Mouse (Mus musculus) heart, embryonic 15.5 days (tissue): Measurements from ENCODE around the gene Prpf40b. TPM values are rescaled to one million over a fixed set of nuclear protein-coding genes. Genes with fewer than 3 reads are reported as not detected.
A peak's percentile ranks its signal among the peaks of the same experiment; 100 is the strongest.

Experiments
- ATAC-seq: fragments of 200-750 bp; cut with Nextera tagmentation; replicated peaks from 2 replicates; pipeline ENCODE4 v1.8.0; 2017; ENCODE audit warnings: low read depth, moderate TSS enrichment; ENCODE audit not compliant: insufficient number of reproducible peaks, insufficient read depth, low FRiP score
- H3K27ac ChIP-seq: fragments of 300-500 bp; sonication (generic); 2 replicates; pipeline ENCODE4 v1.5.1; 2015; ENCODE audit warnings: mild to moderate bottlenecking, inconsistent platforms
- H3K27me3 ChIP-seq: fragments of 300-500 bp; sonication (generic); 2 replicates; pipeline ENCODE4 v1.6.1; 2015; ENCODE audit warnings: inconsistent platforms
- H3K36me3 ChIP-seq: fragments of 300-500 bp; sonication (generic); 2 replicates; pipeline ENCODE4 v1.6.1; 2015; ENCODE audit warnings: mild to moderate bottlenecking, inconsistent platforms
- H3K4me1 ChIP-seq: fragments of 300-500 bp; sonication (generic); replicated peaks from 2 replicates; pipeline ENCODE4 v1.6.1; 2015; ENCODE audit warnings: inconsistent platforms
- H3K4me2 ChIP-seq: fragments of 300-500 bp; sonication (generic); 2 replicates; pipeline ENCODE4 v1.6.1; 2015; ENCODE audit warnings: inconsistent platforms, mild to moderate bottlenecking, moderate library complexity
- H3K4me3 ChIP-seq: fragments of 300-500 bp; sonication (generic); 2 replicates; pipeline ENCODE4 v1.5.1; 2015; ENCODE audit warnings: mild to moderate bottlenecking, inconsistent platforms
- H3K9ac ChIP-seq: fragments of 300-500 bp; sonication (generic); 2 replicates; pipeline ENCODE4 v1.6.1; 2015; ENCODE audit warnings: mild to moderate bottlenecking, inconsistent platforms
- H3K9me3 ChIP-seq: fragments of 300-500 bp; sonication (generic); replicated peaks from 2 replicates; pipeline ENCODE4 v1.6.1; 2016; ENCODE audit warnings: inconsistent platforms
- WGBS: fragments of 180-500 bp; shearing (Covaris S2); methylation state at CpG from one replicate; pipeline ENCODE4 v1.1.7; 2015; ENCODE audit warnings: mixed read lengths; 5-methylcytosine and 5-hydroxymethylcytosine counted together
- polyA plus RNA-seq: library from polyadenylated mRNA; unstranded; fragments of >200 nt; fragmentation: Nextera tagmentation; extraction: Ambion mirVana; gene quantifications from 2 replicates; pipeline ENCODE4 v1.2.1, GENCODE M21; 2015

The Prpf40b gene
- polyA plus RNA-seq, 1 experiment from 2014 or later = 37.2 TPM

DNA sequence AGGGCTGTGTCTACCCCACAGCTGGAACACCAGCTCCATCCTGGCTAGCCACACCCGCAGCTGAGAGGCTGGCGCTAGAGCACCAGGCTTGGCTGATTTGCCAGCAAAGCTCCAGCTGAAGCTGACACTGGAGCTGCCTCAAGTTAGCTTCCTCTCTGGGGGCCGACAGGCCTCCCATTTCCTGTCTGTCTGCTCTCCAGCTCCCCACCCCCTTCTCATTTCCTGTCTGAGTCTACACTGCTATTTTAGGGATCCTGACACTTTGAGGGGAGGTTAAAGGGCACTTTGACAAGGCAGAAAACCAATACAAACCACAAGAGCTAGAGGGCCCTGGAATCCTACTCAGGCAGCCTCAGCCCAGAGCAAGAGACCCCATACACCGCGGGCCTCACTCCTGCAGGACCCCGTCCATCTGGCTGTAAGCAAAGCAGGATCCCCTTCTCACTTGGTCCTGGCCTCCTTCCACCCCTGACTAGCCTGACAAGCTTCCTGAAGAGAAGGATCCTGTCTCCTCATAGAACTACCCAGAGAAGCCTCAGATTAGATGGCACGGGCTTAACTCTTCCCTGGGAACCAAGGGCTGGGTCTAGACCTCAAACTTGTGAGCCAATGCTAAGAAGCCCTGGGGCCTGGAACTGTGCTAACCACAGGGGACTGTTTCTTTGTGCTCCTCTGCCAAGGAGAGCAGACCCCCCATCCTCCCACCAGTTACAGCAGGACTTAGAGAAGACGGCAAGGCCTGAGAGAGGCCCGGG lies 38.2 kb downstream of the Prpf40b start:
- Histone ChIP-seq H3K27me3 (no peaks in the 10 kb centered on the region), H3K27ac (peak overlapping the region; percentile 95), H3K4me3 (no peak overlapping the region), H3K4me2 (peak overlapping the region; percentile 37), H3K9me3 (no peaks in the 10 kb centered on the region), H3K36me3 (peaks cover 17% of the 10 kb centered on the region), H3K4me1 (peaks cover 89% of the 10 kb centered on the region), H3K9ac (peak overlapping the region; percentile 3; the same call in 1 of the 2 replicates)
- WGBS = 19% methylated on average over 9 of the region's 9 CpGs
- ATAC-seq = peak; percentile 82

DNA sequence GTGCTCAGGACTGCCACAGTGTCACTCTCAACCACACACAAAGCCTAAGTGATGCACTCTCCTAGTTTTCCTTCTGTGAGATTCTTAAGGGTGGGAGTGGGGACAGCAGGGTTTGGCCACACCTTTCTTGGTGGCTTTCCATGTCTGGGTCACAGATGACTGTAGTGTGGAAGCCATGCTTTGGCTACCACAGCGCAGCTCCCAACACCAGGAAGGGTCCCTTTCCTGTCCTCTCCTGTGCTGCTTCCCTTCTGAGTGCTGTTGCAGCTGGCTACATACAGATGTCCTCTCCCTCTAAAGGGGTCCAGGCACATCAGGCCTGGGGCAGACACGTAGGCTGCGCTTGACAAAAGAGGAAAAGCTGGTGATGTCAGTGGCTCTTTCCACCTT lies 38.8 kb downstream of the Prpf40b start:
- H3K4me1 ChIP-seq = peaks cover 89% of the 10 kb centered on the region
- H3K36me3 ChIP-seq = peaks cover 11% of the 10 kb centered on the region; the same call in 1 of the 2 replicates
- 49% methylated on average over 3 of the region's 3 CpGs for WGBS
- H3K27ac ChIP-seq = peak overlapping the region; percentile 95
- H3K9ac ChIP-seq = peak overlapping the region; percentile 3; the same call in 1 of the 2 replicates
- no peak overlapping the region for H3K4me3 ChIP-seq
- ATAC-seq = peak; percentile 14; the same call in 1 of the 2 replicates
- H3K9me3 ChIP-seq = no peaks in the 10 kb centered on the region
- H3K27me3 ChIP-seq = no peaks in the 10 kb centered on the region
- peak overlapping the region; percentile 37; the same call in 1 of the 2 replicates for H3K4me2 ChIP-seq

DNA sequence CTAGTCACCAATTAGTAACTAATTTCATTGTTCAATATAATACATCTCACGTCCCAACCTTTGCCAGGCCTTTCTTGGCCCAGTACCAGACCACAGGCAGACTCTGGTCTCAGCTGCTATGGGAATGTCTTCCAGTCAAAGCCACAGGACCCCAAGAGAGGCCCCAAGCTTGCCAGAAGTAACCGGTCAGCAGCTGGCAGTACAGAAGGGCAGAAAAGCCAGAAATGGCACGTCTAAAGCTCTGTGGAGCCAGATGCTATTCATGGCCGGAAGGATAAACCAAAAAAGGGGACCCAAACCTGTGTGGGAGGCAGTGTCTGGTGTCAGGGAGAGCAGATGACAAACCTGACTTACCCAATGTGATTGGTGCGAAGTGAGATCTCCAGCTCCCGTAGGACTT lies 39.6 kb downstream of the Prpf40b start:
- H3K9ac ChIP-seq = no peak overlapping the region; the same call in 1 of the 2 replicates
- H3K4me2 ChIP-seq = no peak overlapping the region
- peaks cover 7% of the 10 kb centered on the region; the same call in 1 of the 2 replicates for H3K36me3 ChIP-seq
- H3K4me3 ChIP-seq = no peak overlapping the region
- no peaks in the 10 kb centered on the region for H3K9me3 ChIP-seq
- 40% methylated on average over 6 of the region's 6 CpGs for WGBS
- H3K4me1 ChIP-seq = peaks cover 89% of the 10 kb centered on the region
- no peak for ATAC-seq
- no peaks in the 10 kb centered on the region for H3K27me3 ChIP-seq
- H3K27ac ChIP-seq = peak overlapping the region; percentile 95

DNA sequence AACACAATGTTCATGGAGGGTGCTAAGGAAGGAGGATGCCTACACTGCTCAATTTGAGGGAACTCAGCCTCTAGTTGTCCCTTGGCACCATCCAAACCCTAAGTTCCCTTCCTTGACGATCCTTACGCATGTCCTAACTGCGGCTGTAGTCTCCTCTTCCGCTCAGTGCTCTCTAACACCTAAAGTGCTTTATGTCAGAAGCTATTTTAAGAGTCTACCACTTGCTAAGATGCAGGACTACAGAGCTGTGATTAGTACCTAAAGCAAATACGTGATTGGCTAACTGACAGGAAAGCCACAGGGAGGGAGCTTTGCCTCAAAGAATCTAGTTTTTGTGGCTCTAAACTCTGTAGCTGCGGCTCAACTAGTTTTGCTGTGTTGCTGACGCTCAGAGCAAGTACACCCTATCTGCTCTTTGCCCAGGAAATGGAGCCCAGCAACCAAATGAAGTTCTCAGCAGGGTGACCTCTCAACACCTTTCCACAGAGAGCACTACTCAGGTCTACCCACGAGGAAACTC lies 41.0 kb downstream of the Prpf40b start:
- ATAC-seq = no peak
- Histone ChIP-seq H3K4me1 (peaks cover 88% of the 10 kb centered on the region), H3K36me3 (peaks cover 4% of the 10 kb centered on the region; the same call in 1 of the 2 replicates), H3K27me3 (no peaks in the 10 kb centered on the region), H3K4me2 (peak overlapping the region; percentile 11; the same call in 1 of the 2 replicates), H3K27ac (peak overlapping the region; percentile 95), H3K9me3 (no peaks in the 10 kb centered on the region), H3K4me3 (no peak overlapping the region), H3K9ac (no peak overlapping the region)
- 37% methylated on average over 8 of the region's 8 CpGs for WGBS

DNA sequence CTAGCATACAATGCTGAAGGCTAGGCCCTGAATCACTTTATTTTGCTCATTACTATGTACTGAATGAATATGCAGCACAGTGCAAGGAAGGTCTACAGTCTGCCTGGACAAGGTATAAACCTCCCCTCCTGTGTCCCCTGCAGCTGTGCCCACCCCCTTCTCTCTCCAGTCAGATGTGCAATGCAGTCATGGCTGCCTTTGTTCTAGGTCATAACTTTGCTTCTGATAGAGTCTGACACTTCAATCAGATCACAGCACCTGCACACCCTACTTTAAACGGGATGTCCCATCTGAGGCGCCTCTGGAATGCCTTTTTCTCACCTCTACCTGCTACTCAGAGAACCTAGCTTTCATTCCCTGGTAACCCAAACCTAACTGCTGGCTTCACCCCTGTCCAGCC lies 44.0 kb downstream of the Prpf40b start:
- H3K4me3 ChIP-seq = no peak overlapping the region
- H3K4me1 ChIP-seq = peaks cover 88% of the 10 kb centered on the region
- no peak overlapping the region for H3K27ac ChIP-seq
- no peaks in the 10 kb centered on the region for H3K27me3 ChIP-seq
- WGBS = 58% methylated on average over 2 of the region's 2 CpGs
- H3K4me2 ChIP-seq = no peak overlapping the region
- ATAC-seq = no peak
- H3K9ac ChIP-seq = no peak overlapping the region
- H3K36me3 ChIP-seq = no peaks in the 10 kb centered on the region
- no peaks in the 10 kb centered on the region for H3K9me3 ChIP-seq

DNA sequence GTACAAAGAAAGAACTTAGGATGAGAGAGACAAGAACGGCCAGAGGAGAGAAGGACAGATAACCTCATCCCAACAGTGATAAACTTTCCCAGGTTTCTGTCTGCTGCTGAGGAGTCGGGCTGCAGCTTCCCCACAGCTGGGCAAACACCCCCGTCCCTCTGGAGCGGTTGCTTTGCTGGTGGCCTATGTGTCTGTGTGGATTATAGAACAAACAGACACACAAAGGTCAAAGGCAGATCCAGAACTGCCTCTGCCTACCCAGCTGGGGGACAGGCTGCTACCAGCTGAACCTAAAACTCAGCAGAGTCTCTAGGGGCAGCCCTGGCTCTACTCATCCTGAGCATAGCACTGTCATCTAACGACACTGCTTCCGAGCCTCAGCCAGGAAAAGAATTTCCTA lies 44.8 kb downstream of the Prpf40b start:
- Histone ChIP-seq H3K4me3 (no peak overlapping the region), H3K27me3 (no peaks in the 10 kb centered on the region), H3K36me3 (no peaks in the 10 kb centered on the region), H3K27ac (no peak overlapping the region), H3K4me1 (peaks cover 88% of the 10 kb centered on the region), H3K9me3 (no peaks in the 10 kb centered on the region), H3K9ac (no peak overlapping the region), H3K4me2 (no peak overlapping the region)
- WGBS = 45% methylated on average over 6 of the region's 6 CpGs
- no peak for ATAC-seq

DNA sequence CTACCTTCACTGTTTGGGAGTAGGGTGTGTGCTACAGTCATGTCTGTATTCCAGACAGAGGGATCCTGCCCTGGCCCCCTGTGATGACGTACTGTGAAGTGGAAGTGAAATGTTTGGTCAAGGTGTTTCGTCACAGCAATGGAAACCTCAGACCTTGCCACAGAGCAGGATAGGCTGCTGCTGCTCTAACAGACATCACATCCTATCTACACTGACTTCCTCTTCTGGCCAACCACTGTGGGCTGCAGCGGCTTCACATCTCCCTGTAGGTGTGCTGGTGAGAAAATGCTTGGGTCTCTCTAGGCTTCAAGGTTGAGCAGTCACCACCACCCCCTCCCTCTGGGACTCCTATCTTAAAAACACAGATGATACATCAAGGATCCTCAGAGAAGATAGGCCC lies 46.2 kb downstream of the Prpf40b start:
- ATAC-seq = no peak
- no peaks in the 10 kb centered on the region for H3K27me3 ChIP-seq
- no peak overlapping the region for H3K4me2 ChIP-seq
- peak overlapping the region; percentile 90 for H3K27ac ChIP-seq
- H3K9ac ChIP-seq = no peak overlapping the region
- H3K9me3 ChIP-seq = no peaks in the 10 kb centered on the region
- no peak overlapping the region for H3K4me3 ChIP-seq
- 66% methylated on average over 3 of the region's 3 CpGs for WGBS
- H3K4me1 ChIP-seq = peaks cover 82% of the 10 kb centered on the region
- no peaks in the 10 kb centered on the region for H3K36me3 ChIP-seq

DNA sequence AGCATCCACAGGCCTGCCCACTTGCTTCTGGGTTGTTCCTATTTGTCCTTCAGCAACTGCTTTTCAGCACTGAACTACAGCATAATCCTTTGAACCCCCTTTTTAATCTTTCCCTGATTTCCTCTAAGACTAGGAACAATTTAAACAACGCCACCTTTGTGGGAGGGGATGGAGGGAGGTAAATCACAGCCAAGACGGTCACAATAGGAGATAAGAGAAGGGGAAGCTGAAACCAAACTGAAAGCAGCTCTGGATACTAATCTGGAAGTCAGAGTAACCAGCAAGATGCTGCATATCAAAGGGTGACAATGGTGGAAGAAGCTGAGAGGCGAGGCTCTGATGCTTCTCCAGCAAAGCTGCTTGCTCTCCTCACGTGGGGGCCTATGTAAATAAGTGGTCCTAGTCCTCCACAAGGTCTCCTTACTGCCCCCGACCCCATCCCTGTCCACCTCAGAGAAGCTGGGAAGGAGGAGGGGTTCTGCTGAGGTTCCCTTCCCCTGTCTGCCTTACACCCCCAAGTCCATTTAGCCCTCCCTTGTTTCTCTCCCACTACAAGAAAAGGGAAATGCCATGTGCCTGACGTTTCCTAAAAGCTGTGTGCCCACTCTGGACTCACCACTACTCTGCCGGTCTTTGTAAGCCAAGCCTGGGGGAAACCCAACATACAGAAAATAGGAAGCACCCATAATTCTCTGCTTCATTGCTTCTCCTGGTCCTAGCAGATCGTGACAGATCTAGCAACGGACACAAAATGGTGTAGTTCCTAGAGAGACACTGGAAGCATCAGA lies 47.5 kb downstream of the Prpf40b start:
- Histone ChIP-seq H3K4me2 (peak overlapping the region; percentile 44), H3K27ac (peak overlapping the region; percentile 90), H3K9me3 (no peaks in the 10 kb centered on the region), H3K9ac (peak overlapping the region; percentile 2; the same call in 1 of the 2 replicates), H3K4me1 (peaks cover 72% of the 10 kb centered on the region), H3K4me3 (no peak overlapping the region), H3K27me3 (no peaks in the 10 kb centered on the region), H3K36me3 (no peaks in the 10 kb centered on the region)
- no peak for ATAC-seq
- WGBS = 46% methylated on average over 9 of the region's 9 CpGs

DNA sequence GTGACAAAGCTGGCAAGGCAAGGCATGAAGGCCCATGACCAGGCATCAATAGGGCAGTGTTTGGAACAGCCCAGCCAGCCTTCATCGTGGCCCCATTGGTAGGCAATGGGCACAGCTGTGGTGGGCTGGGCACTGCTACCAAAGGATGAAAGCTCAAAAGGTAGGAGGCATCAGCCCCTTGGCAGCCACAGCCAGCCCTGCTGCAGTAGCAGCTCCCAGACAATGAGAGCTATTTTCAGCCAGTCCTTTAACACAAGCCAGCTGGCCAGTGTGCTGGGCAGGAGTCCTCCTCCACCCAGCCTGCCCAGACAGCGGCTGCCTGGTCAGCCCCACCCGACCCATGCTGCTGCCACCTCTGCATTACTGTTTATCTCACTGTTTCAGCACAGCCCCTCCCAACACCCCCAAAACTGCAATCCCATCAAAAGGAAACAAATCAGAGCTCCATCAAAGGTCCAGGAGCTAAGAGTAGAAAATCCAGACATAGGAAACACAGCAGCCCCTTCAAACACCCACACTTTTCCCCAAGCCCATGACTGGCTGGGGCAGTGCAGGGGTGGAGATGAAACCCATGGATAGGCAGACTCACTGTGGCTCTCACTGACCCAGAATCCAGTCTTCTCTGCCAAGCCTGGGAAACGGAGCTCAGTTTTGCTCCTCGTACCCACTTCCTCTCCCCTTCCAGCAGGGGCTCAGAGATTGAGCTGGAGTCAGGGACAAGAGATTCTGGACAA lies 48.7 kb downstream of the Prpf40b start:
- H3K27ac ChIP-seq = peak overlapping the region; percentile 90
- no peaks in the 10 kb centered on the region for H3K9me3 ChIP-seq
- no peaks in the 10 kb centered on the region for H3K27me3 ChIP-seq
- H3K4me1 ChIP-seq = peaks cover 69% of the 10 kb centered on the region
- peak overlapping the region; percentile 44 for H3K4me2 ChIP-seq
- no peak overlapping the region for H3K4me3 ChIP-seq
- H3K36me3 ChIP-seq = no peaks in the 10 kb centered on the region
- WGBS = 18% methylated on average over 5 of the region's 5 CpGs
- peak; percentile 79 for ATAC-seq
- H3K9ac ChIP-seq = 0 out of 2 replicates have a peak overlapping the region, but pooled peaks have one; percentile 28

DNA sequence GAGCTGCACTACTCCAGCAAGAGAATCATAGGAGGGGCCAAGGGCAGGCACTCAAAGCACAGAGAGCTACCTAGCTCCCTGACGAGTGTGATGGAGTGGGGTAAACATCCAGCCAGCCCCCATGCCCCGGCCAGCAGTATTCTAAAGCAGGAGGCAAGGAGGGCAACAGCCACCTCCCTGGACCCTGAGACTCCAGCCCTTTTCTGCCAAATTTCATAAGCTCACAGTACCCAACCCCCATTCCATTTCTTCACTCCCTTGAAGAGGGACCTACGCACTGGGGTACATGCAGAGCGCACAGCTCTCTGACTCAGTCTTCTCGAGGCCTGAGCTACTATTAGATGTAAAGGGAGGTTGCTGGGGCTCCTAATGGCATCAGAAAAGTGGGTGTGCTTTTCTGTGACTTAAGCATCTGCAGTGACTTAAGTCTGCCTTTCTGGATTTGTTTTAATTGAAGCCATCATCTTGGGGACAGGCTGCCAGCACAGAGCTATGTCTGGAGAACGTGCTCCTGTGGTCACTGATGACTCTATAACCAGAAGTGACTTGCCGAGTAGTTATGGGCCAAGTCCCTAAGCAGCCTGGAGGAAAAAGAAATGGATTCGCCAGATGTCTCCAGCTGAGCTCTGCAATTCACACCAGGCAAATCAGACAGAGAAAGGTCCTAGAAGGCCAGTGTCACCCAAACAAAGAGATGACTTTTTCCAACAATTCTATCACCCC lies 49.4 kb downstream of the Prpf40b start:
- no peaks in the 10 kb centered on the region for H3K9me3 ChIP-seq
- H3K4me2 ChIP-seq = peak overlapping the region; percentile 44; the same call in 1 of the 2 replicates
- H3K27me3 ChIP-seq = no peaks in the 10 kb centered on the region
- peak overlapping the region; percentile 22; the same call in 1 of the 2 replicates for H3K9ac ChIP-seq
- H3K27ac ChIP-seq = peak overlapping the region; percentile 90
- H3K36me3 ChIP-seq = no peaks in the 10 kb centered on the region
- no peak overlapping the region for H3K4me3 ChIP-seq
- H3K4me1 ChIP-seq = peaks cover 64% of the 10 kb centered on the region
- 0 out of 2 replicates have a peak, but pooled peaks have one; percentile 11 for ATAC-seq
- WGBS = 48% methylated on average over 8 of the region's 8 CpGs
